Mouse (Mus musculus): ENCODE results near the gene Npm1.

GRCm38 (mm10) chr11:33148338-33149087 lies 14.5 kb downstream of the Npm1 start:
- no peak for TF ChIP-seq GATA1 (IDR thresholded peaks at IDR 0.05; ENCODE audit: borderline replicate concordance, low read length)
- no peak for TF ChIP-seq FLI1 (IDR thresholded peaks at IDR 0.05; ENCODE audit: low read length)

Data from megakaryocyte, embryonic 14.5 days (primary cell).